Mouse (Mus musculus) cerebellum, adult 11 months (tissue): ENCODE results near the gene Cc2d2b.

Experiments used
- DNase-seq: peaks from one replicate; pipeline ENCODE4 v3.0.0; 2022

Gene Cc2d2b

GRCm38 (mm10) chr19:40840303-40840702 is 91.8 kb downstream of the Cc2d2b start:
- no peak for DNase-seq

GRCm38 (mm10) chr19:40841083-40841482 is 92.5 kb downstream of the Cc2d2b start:
- no peak for DNase-seq

GRCm38 (mm10) chr19:40841593-40841992 is 93.0 kb downstream of the Cc2d2b start:
- no peak for DNase-seq

GRCm38 (mm10) chr19:40844731-40845130 is 96.2 kb downstream of the Cc2d2b start:
- DNase-seq = no peak

GRCm38 (mm10) chr19:40849391-40849790 is 100.8 kb downstream of the Cc2d2b start:
- no peak for DNase-seq

- DNase-seq = no peak
Measured at GRCm38 (mm10) chr19:40859555-40859954, 111.0 kb downstream of the Cc2d2b start.

- no peak for DNase-seq
Measured at GRCm38 (mm10) chr19:40868284-40868683, 119.7 kb downstream of the Cc2d2b start.

- DNase-seq = no peak
Measured at GRCm38 (mm10) chr19:40869425-40870105, 121.0 kb downstream of the Cc2d2b start.

- peak; percentile 92 for DNase-seq
Measured at GRCm38 (mm10) chr19:40872955-40873665, 124.6 kb downstream of the Cc2d2b start.
